Mouse (Mus musculus) liver, postnatal 0 days (tissue): ENCODE results near the gene Ndufb3.

Source experiments
- CTCF ChIP-seq: sonication (generic); IDR thresholded peaks from 2 replicates; pipeline ENCODE4 v1.5.1; 2016; ENCODE audit warnings: antibody characterized with exemption, low read depth
- EP300 ChIP-seq: IDR thresholded peaks from 2 replicates; pipeline ENCODE4 v1.6.1; 2016; ENCODE audit warnings: antibody characterized with exemption, low read depth, mild to moderate bottlenecking

- TF ChIP-seq CTCF: no peak
- no peak for TF ChIP-seq EP300
Observed at GRCm38 (mm10) chr1:58617978-58618668, 31.9 kb downstream of the Ndufb3 start.
